ENCODE assay signal across 13 mouse cellular contexts in the genomic region with DNA sequence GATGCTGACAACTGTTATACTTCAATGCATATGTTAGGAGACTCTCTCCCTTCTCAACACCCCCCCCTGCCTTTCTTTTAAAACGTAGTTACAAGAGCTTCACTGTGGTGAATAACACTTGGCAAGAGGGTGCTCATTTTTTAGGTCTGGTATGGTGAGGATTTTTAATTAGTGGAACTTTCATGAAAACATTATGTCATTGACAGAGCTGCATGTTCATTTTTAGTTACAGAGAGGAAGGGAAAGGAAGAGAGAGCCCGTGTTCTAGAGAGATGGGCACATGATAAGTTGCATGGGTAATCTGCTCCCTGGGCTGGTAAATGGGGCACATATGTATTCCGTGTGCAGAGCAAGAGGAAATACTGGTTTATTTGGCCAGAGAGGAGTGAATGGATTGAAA. TPM values are rescaled to one million over a fixed set of nuclear protein-coding genes. Genes with fewer than 3 reads are reported as not detected.
DNase-seq lines count a peak whose midpoint lies in the region; ATAC-seq lines count a peak whose summit lies in the region.
"Had no signal": no experiment of that assay in that cellular context is flagged by ENCODE, and none has a peak within 500 bp of the region (broad histone marks: within the 10 kb centered on the region; RNA-seq: fewer than 3 reads in every experiment).

No protein-coding gene starts in this region.

- no peak overlapping the region; the same call in 1 of the 2 replicates for H3K4me3 ChIP-seq in hindbrain, embryonic 11.5 days (ENCODE audit: low read depth, low read length)
- H3K4me3 ChIP-seq in hindbrain, embryonic 10.5 days, result no peak overlapping the region
- peak overlapping the region; percentile 45 for H3K4me3 ChIP-seq in forebrain, embryonic 15.5 days
- H3K4me3 ChIP-seq in midbrain, embryonic 13.5 days (replicated peaks), result peak overlapping the region; percentile 46
- H3K4me3 ChIP-seq: erythroblast, embryonic 14.5 days; heart, adult 2 months; lung, embryonic 15.5 days; stomach, embryonic 15.5 days had no signal

- ATAC-seq in hindbrain, embryonic 11.5 days (ENCODE audit: low FRiP score), result no peak
- peak; percentile 38 for ATAC-seq in forebrain, embryonic 15.5 days (replicated peaks)
- ATAC-seq in midbrain, embryonic 13.5 days, result no peak
- ATAC-seq: intestine, postnatal 0 days had no signal

- no peaks in the 10 kb centered on the region for H3K36me3 ChIP-seq in hindbrain, embryonic 11.5 days (ENCODE audit: control insufficient read depth, insufficient read depth, low read length)
- H3K36me3 ChIP-seq in hindbrain, embryonic 10.5 days, result no peaks in the 10 kb centered on the region
- H3K36me3 ChIP-seq in forebrain, embryonic 15.5 days, result no peaks in the 10 kb centered on the region
- H3K36me3 ChIP-seq in midbrain, embryonic 13.5 days, result no peaks in the 10 kb centered on the region
- H3K36me3 ChIP-seq: lung, embryonic 15.5 days; stomach, embryonic 15.5 days had no signal

- 0 out of 2 replicates have a peak overlapping the region, but pooled peaks have one; percentile 2 for H3K4me2 ChIP-seq in hindbrain, embryonic 11.5 days (replicated peaks; ENCODE audit: low read depth, low read length)
- H3K4me2 ChIP-seq in forebrain, embryonic 15.5 days (replicated peaks), result peak overlapping the region; percentile 50
- H3K4me2 ChIP-seq in midbrain, embryonic 13.5 days (replicated peaks), result peak overlapping the region; percentile 63
- H3K4me2 ChIP-seq: lung, embryonic 15.5 days had no signal

- H3K4me1 ChIP-seq in hindbrain, embryonic 11.5 days (replicated peaks; ENCODE audit: control insufficient read depth, insufficient read depth, low read length), result no peaks in the 10 kb centered on the region
- H3K4me1 ChIP-seq in hindbrain, embryonic 10.5 days (replicated peaks), result peaks cover 15% of the 10 kb centered on the region
- H3K4me1 ChIP-seq in forebrain, embryonic 15.5 days, result peaks cover 14% of the 10 kb centered on the region; the same call in 1 of the 2 replicates
- H3K4me1 ChIP-seq in midbrain, embryonic 13.5 days (replicated peaks), result peaks cover 13% of the 10 kb centered on the region
- H3K4me1 ChIP-seq: lung, embryonic 15.5 days; stomach, embryonic 15.5 days had no signal

- 28% methylated on average over 3 of the region's 3 CpGs for WGBS in hindbrain, embryonic 11.5 days
- 34% methylated on average over 3 of the region's 3 CpGs for whole genome bisulfite sequencing in hindbrain, embryonic 10.5 days
- WGBS in forebrain, embryonic 15.5 days, result 8% methylated on average over 3 of the region's 3 CpGs
- WGBS in midbrain, embryonic 13.5 days, result 16% methylated on average over 3 of the region's 3 CpGs

- no peaks in the 10 kb centered on the region for H3K9me3 ChIP-seq in hindbrain, embryonic 11.5 days (ENCODE audit: control insufficient read depth, low read length)
- no peaks in the 10 kb centered on the region for H3K9me3 ChIP-seq in hindbrain, embryonic 10.5 days
- no peaks in the 10 kb centered on the region for H3K9me3 ChIP-seq in forebrain, embryonic 15.5 days
- no peaks in the 10 kb centered on the region for H3K9me3 ChIP-seq in midbrain, embryonic 13.5 days
- H3K9me3 ChIP-seq: lung, embryonic 15.5 days; stomach, embryonic 15.5 days had no signal

- peak; percentile 19 for DNase-seq in hindbrain, embryonic 11.5 days (ENCODE audit: low spot score)
- DNase-seq in hindbrain, embryonic 10.5 days (ENCODE audit: low spot score), result no peak
- peak; percentile 66 for DNase-seq in brain, adult 2 months (ENCODE audit: low read depth, low spot score)
- no peak for DNase-seq in lung, postnatal 25 days (ENCODE audit: low spot score)
- DNase-seq in adrenal gland, postnatal 25 days, result no peak
- no peak for DNase-seq in thymus, adult 18-20 months
- DNase-seq: heart, adult 2 months had no signal

- no peak overlapping the region for H3K9ac ChIP-seq in hindbrain, embryonic 11.5 days (ENCODE audit: low read depth, low read length)
- H3K9ac ChIP-seq in forebrain, embryonic 15.5 days (replicated peaks), result peak overlapping the region; percentile 52
- H3K9ac ChIP-seq in midbrain, embryonic 13.5 days (replicated peaks), result peak overlapping the region; percentile 60
- H3K9ac ChIP-seq: lung, embryonic 15.5 days; stomach, embryonic 15.5 days had no signal

- no peaks in the 10 kb centered on the region for H3K27me3 ChIP-seq in hindbrain, embryonic 11.5 days (ENCODE audit: control insufficient read depth, insufficient read depth, low read length)
- H3K27me3 ChIP-seq in hindbrain, embryonic 10.5 days (ENCODE audit: insufficient read depth, poor library complexity, severe bottlenecking), result no peaks in the 10 kb centered on the region
- no peaks in the 10 kb centered on the region for H3K27me3 ChIP-seq in forebrain, embryonic 15.5 days
- no peaks in the 10 kb centered on the region for H3K27me3 ChIP-seq in midbrain, embryonic 13.5 days
- H3K27me3 ChIP-seq: lung, embryonic 15.5 days; stomach, embryonic 15.5 days had no signal

- no peak overlapping the region for H3K27ac ChIP-seq in hindbrain, embryonic 11.5 days (ENCODE audit: low read depth, low read length)
- no peak overlapping the region for H3K27ac ChIP-seq in hindbrain, embryonic 10.5 days
- peak overlapping the region; percentile 80 for H3K27ac ChIP-seq in forebrain, embryonic 15.5 days (replicated peaks)
- H3K27ac ChIP-seq in midbrain, embryonic 13.5 days, result peak overlapping the region; percentile 61
- H3K27ac ChIP-seq: heart, adult 2 months; lung, embryonic 15.5 days; stomach, embryonic 15.5 days had no signal

RNA-seq across cellular contexts. Expression of a gene that starts 1.5 kb away (rescaled TPM):
- polyA plus RNA-seq in hindbrain, embryonic 11.5 days (2014; fragmentation: Nextera tagmentation; extraction: Ambion mirVana), result 5.5 and 6.0 TPM in 2 replicates
- 2.2 and 4.1 TPM in 2 replicates for polyA plus RNA-seq in hindbrain, embryonic 10.5 days (2016; fragmentation: Nextera tagmentation; extraction: Ambion mirVana)
- 19.3 TPM in 2 replicates for polyA plus RNA-seq in forebrain, embryonic 15.5 days (2015; fragmentation: Nextera tagmentation; extraction: Ambion mirVana)
- polyA plus RNA-seq in midbrain, embryonic 13.5 days (2015; fragmentation: Nextera tagmentation; extraction: Ambion mirVana), result 13.1 and 13.4 TPM in 2 replicates
- total RNA-seq in adrenal gland, postnatal 25 days (2021), result 0.12 TPM in 1 of 2 replicates, not detected in the other
- total RNA-seq: heart, adult 2 months had no signal
- polyA plus RNA-seq: erythroblast, embryonic 14.5 days had no signal

Comparison
In these comparisons a context has a peak if more than half of its experiments do, and no peak if none do; other contexts are left out.
1. DNase-seq: peak in hindbrain, embryonic 11.5 days (single experiment) and brain, adult 2 months (single experiment); none in hindbrain, embryonic 10.5 days (single experiment), lung, postnatal 25 days (single experiment), adrenal gland, postnatal 25 days (single experiment) and thymus, adult 18-20 months (0 of 2).
2. H3K27ac ChIP-seq: peak in forebrain, embryonic 15.5 days (single experiment) and midbrain, embryonic 13.5 days (single experiment); none in hindbrain, embryonic 11.5 days (single experiment) and hindbrain, embryonic 10.5 days (single experiment).
3. H3K4me2 ChIP-seq: peak in every context shown above with its lines; median percentile 63 in midbrain, embryonic 13.5 days; 50 in forebrain, embryonic 15.5 days; 2 in hindbrain, embryonic 11.5 days.
4. H3K4me3 ChIP-seq: peak in forebrain, embryonic 15.5 days (single experiment) and midbrain, embryonic 13.5 days (single experiment); none in hindbrain, embryonic 11.5 days (single experiment) and hindbrain, embryonic 10.5 days (single experiment).